Mouse (Mus musculus) kidney, adult 2 months (tissue): ENCODE data around the gene Ctnnb1.

ENCODE experiments used
- CTCF ChIP-seq: fragments of 200-500 bp; conservative IDR thresholded peaks from 2 replicates; pipeline ENCODE4 v1.5.1; 2011; ENCODE audit warnings: low read depth, mild to moderate bottlenecking, control low read depth, low read length, moderate library complexity, mixed read lengths; ENCODE audit not compliant: insufficient read depth, insufficient read length
- POLR2A ChIP-seq: fragments of 200-500 bp; IDR thresholded peaks from one replicate; pipeline ENCODE4 v1.6.1; 2011; ENCODE audit warnings: low read depth, low read length, control low read depth

DNA sequence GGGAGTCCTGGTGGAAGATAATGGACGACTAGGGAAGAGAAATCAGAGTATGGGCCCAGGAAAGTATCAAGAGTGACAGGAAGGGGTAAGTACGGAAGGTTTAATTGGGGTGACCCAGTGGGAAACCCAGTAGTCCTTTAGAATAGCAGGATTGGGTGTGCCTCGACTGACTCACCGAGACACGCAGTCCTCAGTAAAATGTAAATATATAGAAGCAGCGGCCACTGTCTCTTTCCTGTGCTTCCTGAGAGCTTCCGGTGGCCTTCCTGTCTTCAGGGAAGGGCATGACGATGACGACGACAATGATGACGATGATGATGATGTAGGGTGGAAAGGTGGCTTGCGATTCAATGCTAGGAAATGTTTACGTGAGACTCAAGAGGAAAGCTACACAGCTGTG lies 15.9 kb upstream of the Ctnnb1 start:
- no peak for TF ChIP-seq CTCF
- TF ChIP-seq POLR2A: no peak
